Comparison of ENCODE assay signal across 8 mouse cellular contexts in the genomic region with DNA sequence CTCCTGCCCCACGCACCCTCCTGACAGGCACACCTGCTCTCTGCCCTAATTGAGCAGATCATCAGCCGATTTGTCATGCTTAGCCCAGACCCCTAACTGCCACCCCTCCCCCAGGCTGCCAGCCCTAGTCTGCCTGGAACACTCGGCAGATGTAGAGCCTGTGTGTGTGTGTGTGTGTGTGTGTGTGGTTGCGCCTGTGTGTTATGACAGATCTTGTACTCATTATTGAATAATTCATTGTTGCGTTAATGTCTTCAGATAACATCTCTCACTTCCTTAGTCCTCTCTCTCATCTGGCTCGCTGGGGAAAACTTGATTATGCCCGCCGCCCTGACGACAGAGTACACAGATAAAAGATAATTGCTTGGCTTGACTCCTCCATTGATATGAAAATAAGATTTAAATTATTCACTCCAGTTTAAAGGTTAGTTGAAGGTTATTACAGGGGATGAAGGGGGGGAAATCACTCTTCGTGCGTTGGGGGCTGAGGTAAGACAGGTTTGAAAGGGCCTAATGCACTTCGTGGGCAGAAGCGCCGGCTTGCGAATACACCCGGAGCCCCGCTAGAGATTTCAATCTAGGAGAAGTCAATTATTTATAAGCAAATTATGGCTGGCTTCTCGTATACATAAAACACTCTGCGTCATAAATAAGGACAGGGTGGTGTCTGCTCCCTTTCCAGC.
DNase-seq lines count a peak whose midpoint lies in the region; ATAC-seq lines count a peak whose summit lies in the region.

No protein-coding gene starts in this region.

- H3K36me3 ChIP-seq in embryonic facial prominence, embryonic 14.5 days (ENCODE audit: control insufficient read depth, insufficient read depth, low read length) = no peaks in the 10 kb centered on the region
- no peaks in the 10 kb centered on the region for H3K36me3 ChIP-seq in neural tube, embryonic 11.5 days (ENCODE audit: control insufficient read depth, insufficient read depth, low read length)

- peaks cover 11% of the 10 kb centered on the region for H3K27me3 ChIP-seq in embryonic facial prominence, embryonic 14.5 days (replicated peaks; ENCODE audit: control insufficient read depth, insufficient read depth, low read length)
- no peaks in the 10 kb centered on the region for H3K27me3 ChIP-seq in neural tube, embryonic 11.5 days (ENCODE audit: control insufficient read depth, insufficient read depth, low read length)

- DNase-seq in layer of hippocampus, adult 11-12 months (ENCODE audit: low spot score) = peak; percentile 38
- no peak for DNase-seq in layer of hippocampus, adult 9-10 months (ENCODE audit: low spot score)
- peak; percentile 85 for DNase-seq in embryonic facial prominence, embryonic 14.5 days (ENCODE audit: low spot score)
- peak; percentile 54 to 62 for DNase-seq in layer of hippocampus, postnatal 14 days (ENCODE audit: low spot score in 2 of 2)
- DNase-seq in neural tube, embryonic 11.5 days (ENCODE audit: low spot score) = peak; percentile 88
- no peak for DNase-seq in heart, postnatal 25 days (ENCODE audit: low spot score)
- DNase-seq in natural killer cell, adult 2 months (ENCODE audit: low spot score in 2 of 2) = no peak
- DNase-seq in frontal cortex, postnatal 14 days (ENCODE audit: low spot score in 2 of 2) = no peak

- H3K4me2 ChIP-seq in embryonic facial prominence, embryonic 14.5 days (ENCODE audit: low read depth, low read length) = peak overlapping the region; percentile 13
- no peak overlapping the region for H3K4me2 ChIP-seq in neural tube, embryonic 11.5 days (ENCODE audit: low read depth)

- ATAC-seq in embryonic facial prominence, embryonic 14.5 days (ENCODE audit: low read depth) = peak; percentile 79
- peak; percentile 78; the same call in 1 of the 2 replicates for ATAC-seq in neural tube, embryonic 11.5 days (ENCODE audit: insufficient read depth, low FRiP score, low TSS enrichment)

- H3K9me3 ChIP-seq in embryonic facial prominence, embryonic 14.5 days (ENCODE audit: control insufficient read depth, low read length) = no peaks in the 10 kb centered on the region
- H3K9me3 ChIP-seq in neural tube, embryonic 11.5 days (ENCODE audit: control insufficient read depth, low read length) = no peaks in the 10 kb centered on the region

- WGBS in embryonic facial prominence, embryonic 14.5 days = 42% methylated on average over 19 of the region's 19 CpGs
- 48% methylated on average over 19 of the region's 19 CpGs for WGBS in neural tube, embryonic 11.5 days

- H3K4me3 ChIP-seq in embryonic facial prominence, embryonic 14.5 days (ENCODE audit: low read depth, low read length) = no peak overlapping the region
- no peak overlapping the region for H3K4me3 ChIP-seq in neural tube, embryonic 11.5 days (ENCODE audit: low read depth, low read length)

- peaks cover 6% of the 10 kb centered on the region; the same call in 1 of the 2 replicates for H3K4me1 ChIP-seq in embryonic facial prominence, embryonic 14.5 days (ENCODE audit: control insufficient read depth, insufficient read depth, low read length)
- peaks cover 7% of the 10 kb centered on the region; the same call in 1 of the 2 replicates for H3K4me1 ChIP-seq in neural tube, embryonic 11.5 days (ENCODE audit: control insufficient read depth, insufficient read depth, low read length)

- no peak overlapping the region for H3K27ac ChIP-seq in embryonic facial prominence, embryonic 14.5 days (replicated peaks; ENCODE audit: low read depth, low read length)
- no peak overlapping the region for H3K27ac ChIP-seq in neural tube, embryonic 11.5 days (ENCODE audit: low read depth, low read length)

- no peak overlapping the region for H3K9ac ChIP-seq in embryonic facial prominence, embryonic 14.5 days (ENCODE audit: low read depth, low read length)
- no peak overlapping the region for H3K9ac ChIP-seq in neural tube, embryonic 11.5 days (ENCODE audit: low read length)

- intact Hi-C loops in heart, postnatal 25 days (cut with DNase I) = no loop called here

Comparison
In these comparisons a context has a peak if more than half of its experiments do, and no peak if none do; other contexts are left out.
1. DNase-seq: peak in layer of hippocampus, adult 11-12 months (single experiment), embryonic facial prominence, embryonic 14.5 days (single experiment), layer of hippocampus, postnatal 14 days (2 of 2) and neural tube, embryonic 11.5 days (single experiment); none in layer of hippocampus, adult 9-10 months (single experiment), heart, postnatal 25 days (single experiment), natural killer cell, adult 2 months (0 of 2) and frontal cortex, postnatal 14 days (0 of 2).